Comparison of ENCODE assay signal across 21 mouse cellular contexts in genomic region chr2:90550656-90551055, GRCm38 (mm10). TPM values are rescaled to one million over a fixed set of nuclear protein-coding genes. Genes with fewer than 3 reads are reported as not detected.
A peak's percentile ranks its signal among the peaks of the same experiment; 100 is the strongest.
DNase-seq lines count a peak whose midpoint lies in the region; ATAC-seq and TF ChIP-seq lines count a peak whose summit lies in the region.
"Had no signal": no experiment of that assay in that cellular context is flagged by ENCODE, and none has a peak within 500 bp of the region (broad histone marks: within the 10 kb centered on the region; RNA-seq: fewer than 3 reads in every experiment).

No protein-coding gene starts in this region.

- WGBS in hindbrain, embryonic 14.5 days, result 90% methylated on average over 6 of the region's 6 CpGs
- 98% methylated on average over 6 of the region's 6 CpGs for WGBS in hindbrain, embryonic 11.5 days
- 92% methylated on average over 6 of the region's 6 CpGs for WGBS in midbrain, embryonic 13.5 days
- WGBS in midbrain, postnatal 0 days, result 88% methylated on average over 6 of the region's 6 CpGs
- 55% methylated on average over 6 of the region's 6 CpGs for WGBS in liver, embryonic 12.5 days (ENCODE audit: insufficient replicate concordance)
- WGBS in stomach, postnatal 0 days, result 91% methylated on average over 6 of the region's 6 CpGs
- WGBS in thymus, adult 2 months, result 95% methylated on average over 6 of the region's 6 CpGs

- no peak for TF ChIP-seq CTCF in midbrain, postnatal 0 days (IDR thresholded peaks at IDR 0.05)
- TF ChIP-seq CTCF in stomach, postnatal 0 days (IDR thresholded peaks at IDR 0.05; ENCODE audit: low read depth), result peak; percentile 14; the same call in 1 of the 2 replicates
- no peak for TF ChIP-seq CTCF in thymus, adult 2 months (IDR thresholded peaks at IDR 0.05; ENCODE audit: borderline replicate concordance, control insufficient read depth, extremely low read depth, insufficient read depth, low read length, poor library complexity)

- no peak for TF ChIP-seq POLR2A in thymus, adult 2 months (IDR thresholded peaks at IDR 0.05; ENCODE audit: control insufficient read depth, extremely low read depth, insufficient read depth, low read length, poor library complexity)

- DNase-seq in hindbrain, embryonic 14.5 days (ENCODE audit: low spot score), result no peak
- no peak for DNase-seq in hindbrain, embryonic 11.5 days (ENCODE audit: low spot score)
- DNase-seq in midbrain, postnatal 0 days (ENCODE audit: low spot score), result no peak
- no peak for DNase-seq in stomach, postnatal 0 days (ENCODE audit: low spot score)
- DNase-seq in thymus, adult 2 months, result no peak
- DNase-seq: adrenal gland, postnatal 25 days; cerebellum, adult 18-20 months; heart, postnatal 10 days; lung, adult 18-20 months; lung, postnatal 36 days; midbrain, embryonic 14.5 days; right cerebral cortex, postnatal 4 days; thymus, postnatal 4 days had no signal

- no peak overlapping the region for H3K9ac ChIP-seq in hindbrain, embryonic 14.5 days
- H3K9ac ChIP-seq in hindbrain, embryonic 11.5 days (ENCODE audit: low read depth, low read length), result no peak overlapping the region
- H3K9ac ChIP-seq in midbrain, embryonic 13.5 days (replicated peaks), result no peak overlapping the region
- H3K9ac ChIP-seq in midbrain, postnatal 0 days (replicated peaks; ENCODE audit: low read length, poor library complexity, severe bottlenecking), result no peak overlapping the region
- no peak overlapping the region for H3K9ac ChIP-seq in liver, embryonic 12.5 days
- H3K9ac ChIP-seq in stomach, postnatal 0 days (ENCODE audit: low read length), result no peak overlapping the region

- no peaks in the 10 kb centered on the region for H3K27me3 ChIP-seq in hindbrain, embryonic 14.5 days (ENCODE audit: control insufficient read depth, insufficient read depth, low read length)
- no peaks in the 10 kb centered on the region for H3K27me3 ChIP-seq in hindbrain, embryonic 11.5 days (ENCODE audit: control insufficient read depth, insufficient read depth, low read length)
- no peaks in the 10 kb centered on the region for H3K27me3 ChIP-seq in midbrain, embryonic 13.5 days
- H3K27me3 ChIP-seq in midbrain, postnatal 0 days (ENCODE audit: insufficient read depth, low read length), result no peaks in the 10 kb centered on the region
- no peaks in the 10 kb centered on the region for H3K27me3 ChIP-seq in liver, embryonic 12.5 days (replicated peaks)
- no peaks in the 10 kb centered on the region for H3K27me3 ChIP-seq in stomach, postnatal 0 days (ENCODE audit: control insufficient read depth, insufficient read depth, low read length)
- no peaks in the 10 kb centered on the region for H3K27me3 ChIP-seq in thymus, adult 2 months (ENCODE audit: control insufficient read depth, insufficient read depth, low read length)
- H3K27me3 ChIP-seq: Patski had no signal

- H3K9me3 ChIP-seq in hindbrain, embryonic 14.5 days (ENCODE audit: control insufficient read depth, low read length), result no peaks in the 10 kb centered on the region
- no peaks in the 10 kb centered on the region for H3K9me3 ChIP-seq in hindbrain, embryonic 11.5 days (ENCODE audit: control insufficient read depth, low read length)
- no peaks in the 10 kb centered on the region for H3K9me3 ChIP-seq in midbrain, embryonic 13.5 days
- no peaks in the 10 kb centered on the region for H3K9me3 ChIP-seq in midbrain, postnatal 0 days (ENCODE audit: low read length)
- H3K9me3 ChIP-seq in liver, embryonic 12.5 days (replicated peaks), result no peaks in the 10 kb centered on the region
- no peaks in the 10 kb centered on the region for H3K9me3 ChIP-seq in stomach, postnatal 0 days (ENCODE audit: control insufficient read depth, low read length)
- H3K9me3 ChIP-seq: heart, embryonic 10.5 days had no signal

- H3K4me3 ChIP-seq in hindbrain, embryonic 14.5 days (replicated peaks; ENCODE audit: low read length), result no peak overlapping the region
- no peak overlapping the region for H3K4me3 ChIP-seq in hindbrain, embryonic 11.5 days (ENCODE audit: low read depth, low read length)
- no peak overlapping the region for H3K4me3 ChIP-seq in midbrain, embryonic 13.5 days (replicated peaks)
- H3K4me3 ChIP-seq in midbrain, postnatal 0 days (ENCODE audit: low read depth, low read length), result no peak overlapping the region
- H3K4me3 ChIP-seq in liver, embryonic 12.5 days, result no peak overlapping the region
- no peak overlapping the region for H3K4me3 ChIP-seq in stomach, postnatal 0 days (ENCODE audit: low read depth, low read length)
- no peak overlapping the region for H3K4me3 ChIP-seq in thymus, adult 2 months (ENCODE audit: control insufficient read depth, insufficient read depth, low read length)
- H3K4me3 ChIP-seq: erythroblast, embryonic 14.5 days; heart, embryonic 10.5 days; left cerebral cortex, adult 2 months had no signal

- no peak overlapping the region for H3K27ac ChIP-seq in hindbrain, embryonic 14.5 days
- no peak overlapping the region for H3K27ac ChIP-seq in hindbrain, embryonic 11.5 days (ENCODE audit: low read depth, low read length)
- H3K27ac ChIP-seq in midbrain, embryonic 13.5 days, result no peak overlapping the region
- H3K27ac ChIP-seq in midbrain, postnatal 0 days (ENCODE audit: low read depth, low read length), result no peak overlapping the region
- no peak overlapping the region for H3K27ac ChIP-seq in liver, embryonic 12.5 days
- H3K27ac ChIP-seq in stomach, postnatal 0 days (replicated peaks), result no peak overlapping the region
- no peak overlapping the region for H3K27ac ChIP-seq in thymus, adult 2 months (ENCODE audit: control insufficient read depth, insufficient read depth, low read length)
- H3K27ac ChIP-seq: heart, embryonic 10.5 days; left cerebral cortex, adult 2 months had no signal

- no peak for TF ChIP-seq EP300 in stomach, postnatal 0 days (optimal IDR thresholded peaks at IDR 0.05)

- H3K4me2 ChIP-seq in hindbrain, embryonic 14.5 days (replicated peaks), result no peak overlapping the region
- H3K4me2 ChIP-seq in hindbrain, embryonic 11.5 days (replicated peaks; ENCODE audit: low read depth, low read length), result no peak overlapping the region
- no peak overlapping the region for H3K4me2 ChIP-seq in midbrain, embryonic 13.5 days (replicated peaks)
- no peak overlapping the region for H3K4me2 ChIP-seq in midbrain, postnatal 0 days (ENCODE audit: low read depth, low read length, poor library complexity, severe bottlenecking)
- H3K4me2 ChIP-seq in liver, embryonic 12.5 days, result no peak overlapping the region
- H3K4me2 ChIP-seq in stomach, postnatal 0 days (replicated peaks; ENCODE audit: low read depth), result no peak overlapping the region

- ATAC-seq in hindbrain, embryonic 14.5 days (ENCODE audit: low FRiP score), result 0 out of 2 replicates have a peak, but pooled peaks have one; percentile 24
- ATAC-seq in hindbrain, embryonic 11.5 days (ENCODE audit: low FRiP score), result no peak
- ATAC-seq in midbrain, embryonic 13.5 days, result 0 out of 2 replicates have a peak, but pooled peaks have one; percentile 18
- no peak for ATAC-seq in midbrain, postnatal 0 days (ENCODE audit: low FRiP score)
- ATAC-seq in liver, embryonic 12.5 days, result peak; percentile 46; the same call in 1 of the 2 replicates
- ATAC-seq in stomach, postnatal 0 days (ENCODE audit: low FRiP score, low TSS enrichment), result no peak
- ATAC-seq: activated CD4-positive, CD25-positive, alpha-beta regulatory T cell, adult 4 months; inflammation-experienced regulatory T-cells, adult 6 months; Patski had no signal

- no peaks in the 10 kb centered on the region for H3K36me3 ChIP-seq in hindbrain, embryonic 14.5 days (replicated peaks; ENCODE audit: control insufficient read depth, insufficient read depth)
- no peaks in the 10 kb centered on the region for H3K36me3 ChIP-seq in hindbrain, embryonic 11.5 days (ENCODE audit: control insufficient read depth, insufficient read depth, low read length)
- H3K36me3 ChIP-seq in midbrain, embryonic 13.5 days, result no peaks in the 10 kb centered on the region
- no peaks in the 10 kb centered on the region for H3K36me3 ChIP-seq in midbrain, postnatal 0 days (ENCODE audit: insufficient read depth, low read length)
- no peaks in the 10 kb centered on the region for H3K36me3 ChIP-seq in liver, embryonic 12.5 days
- no peaks in the 10 kb centered on the region for H3K36me3 ChIP-seq in stomach, postnatal 0 days (ENCODE audit: control insufficient read depth, insufficient read depth, low read length)
- no peaks in the 10 kb centered on the region for H3K36me3 ChIP-seq in thymus, adult 2 months (ENCODE audit: control insufficient read depth, insufficient read depth, low read length)
- H3K36me3 ChIP-seq: heart, embryonic 10.5 days had no signal

- H3K4me1 ChIP-seq in hindbrain, embryonic 14.5 days (replicated peaks; ENCODE audit: control insufficient read depth, insufficient read depth, low read length), result peaks cover 5% of the 10 kb centered on the region; the same call in 1 of the 2 replicates
- no peaks in the 10 kb centered on the region for H3K4me1 ChIP-seq in hindbrain, embryonic 11.5 days (replicated peaks; ENCODE audit: control insufficient read depth, insufficient read depth, low read length)
- no peaks in the 10 kb centered on the region for H3K4me1 ChIP-seq in midbrain, embryonic 13.5 days (replicated peaks)
- 0 out of 2 replicates have a peak, but pooled peaks cover 2% of the 10 kb centered on the region for H3K4me1 ChIP-seq in midbrain, postnatal 0 days (ENCODE audit: insufficient read depth, low read length)
- H3K4me1 ChIP-seq in liver, embryonic 12.5 days, result peaks cover 63% of the 10 kb centered on the region
- peaks cover 5% of the 10 kb centered on the region; the same call in 1 of the 2 replicates for H3K4me1 ChIP-seq in stomach, postnatal 0 days (replicated peaks; ENCODE audit: control insufficient read depth, insufficient read depth)
- peaks cover 14% of the 10 kb centered on the region; the same call in 1 of the 2 replicates for H3K4me1 ChIP-seq in thymus, adult 2 months (replicated peaks; ENCODE audit: control insufficient read depth, insufficient read depth, low read length)

RNA-seq across cellular contexts. Expression of gene Ptprj, which starts 29.8 kb away (rescaled TPM):
- polyA plus RNA-seq in hindbrain, embryonic 14.5 days (2014; fragmentation: Nextera tagmentation; extraction: Ambion mirVana), result 7.9 and 10.3 TPM in 2 replicates
- polyA plus RNA-seq in hindbrain, embryonic 11.5 days (2014; fragmentation: Nextera tagmentation; extraction: Ambion mirVana), result 2.4 and 2.9 TPM in 2 replicates
- polyA plus RNA-seq in midbrain, embryonic 13.5 days (2015; fragmentation: Nextera tagmentation; extraction: Ambion mirVana), result 3.0 and 3.1 TPM in 2 replicates
- total RNA-seq in midbrain, postnatal 0 days (2014; rRNA removed), result 36.6 and 39.7 TPM in 2 replicates
- 3.7 and 4.3 TPM in 2 replicates for polyA plus RNA-seq in midbrain, postnatal 0 days (2015; fragmentation: Nextera tagmentation; extraction: Ambion mirVana)
- polyA plus RNA-seq in liver, embryonic 12.5 days (2016; fragmentation: Nextera tagmentation; extraction: Ambion mirVana), result 3.0 and 3.7 TPM in 2 replicates
- polyA plus RNA-seq in stomach, postnatal 0 days (2015; fragmentation: Nextera tagmentation; extraction: Ambion mirVana), result 2.1 and 2.2 TPM in 2 replicates
- 5.0 and 6.5 TPM in 2 replicates for polyA plus RNA-seq in thymus, adult 2 months (2012; rRNA removed)
- polyA plus RNA-seq: erythroblast, embryonic 14.5 days had no signal

Comparison
In these comparisons a context has a peak if more than half of its experiments do, and no peak if none do; other contexts are left out.
1. ATAC-seq: peak in hindbrain, embryonic 14.5 days (single experiment), midbrain, embryonic 13.5 days (single experiment) and liver, embryonic 12.5 days (single experiment); none in hindbrain, embryonic 11.5 days (single experiment), midbrain, postnatal 0 days (single experiment) and stomach, postnatal 0 days (single experiment).